Mouse (Mus musculus): ENCODE results near the gene Taf1b. TPM values are rescaled to one million over a fixed set of nuclear protein-coding genes. Genes with fewer than 3 reads are reported as not detected.

Gene Taf1b
- polyA plus RNA-seq, 1 experiment from 2014 or later: 32.5 TPM

GRCm38 (mm10) chr12:24592055-24592454 lies 93.9 kb downstream of the Taf1b start:
- H3K27ac ChIP-seq: no peak overlapping the region
- peaks cover 17% of the 10 kb centered on the region for H3K4me1 ChIP-seq
- 84% methylated on average over 9 of the region's 9 CpGs for WGBS
- no peak overlapping the region for H3K4me3 ChIP-seq
- DNase-seq (ENCODE audit: extremely low spot score, low spot score): no peak
- no peaks in the 10 kb centered on the region for H3K9me3 ChIP-seq
- H3K36me3 ChIP-seq (replicated peaks): no peaks in the 10 kb centered on the region
- no peaks in the 10 kb centered on the region for H3K27me3 ChIP-seq (ENCODE audit: poor library complexity, severe bottlenecking)

- Histone ChIP-seq H3K4me3 (peak overlapping the region; percentile 27), H3K36me3 (replicated peaks) (no peaks in the 10 kb centered on the region), H3K27me3 (ENCODE audit: poor library complexity, severe bottlenecking) (no peaks in the 10 kb centered on the region), H3K27ac (no peak overlapping the region), H3K9me3 (no peaks in the 10 kb centered on the region), H3K4me1 (peaks cover 17% of the 10 kb centered on the region)
- 23% methylated on average over 22 of the region's 22 CpGs for WGBS
- DNase-seq (ENCODE audit: extremely low spot score, low spot score): no peak
Measured at GRCm38 (mm10) chr12:24592956-24593672, 95.0 kb downstream of the Taf1b start.

GRCm38 (mm10) chr12:24597376-24597775 lies 99.2 kb downstream of the Taf1b start:
- Histone ChIP-seq H3K27ac (no peak overlapping the region), H3K9me3 (no peaks in the 10 kb centered on the region), H3K36me3 (replicated peaks) (no peaks in the 10 kb centered on the region), H3K4me1 (peaks cover 15% of the 10 kb centered on the region), H3K27me3 (ENCODE audit: poor library complexity, severe bottlenecking) (peaks cover 5% of the 10 kb centered on the region), H3K4me3 (no peak overlapping the region)
- no peak for DNase-seq (ENCODE audit: extremely low spot score, low spot score)
- 87% methylated on average over 6 of the region's 6 CpGs for WGBS

- DNase-seq (ENCODE audit: extremely low spot score, low spot score): no peak
- Histone ChIP-seq H3K27me3 (ENCODE audit: poor library complexity, severe bottlenecking) (peaks cover 11% of the 10 kb centered on the region), H3K9me3 (no peaks in the 10 kb centered on the region), H3K4me3 (no peak overlapping the region), H3K4me1 (0 out of 2 replicates have a peak, but pooled peaks cover 2% of the 10 kb centered on the region), H3K27ac (no peak overlapping the region), H3K36me3 (replicated peaks) (no peaks in the 10 kb centered on the region)
- 65% methylated on average over 8 of the region's 8 CpGs for WGBS
Measured at GRCm38 (mm10) chr12:24599366-24599895, 101.3 kb downstream of the Taf1b start.

GRCm38 (mm10) chr12:24600074-24600473 lies 101.9 kb downstream of the Taf1b start:
- DNase-seq (ENCODE audit: extremely low spot score, low spot score): no peak
- Histone ChIP-seq H3K4me1 (0 out of 2 replicates have a peak, but pooled peaks cover 2% of the 10 kb centered on the region), H3K27ac (no peak overlapping the region), H3K9me3 (no peaks in the 10 kb centered on the region), H3K36me3 (replicated peaks) (no peaks in the 10 kb centered on the region), H3K4me3 (no peak overlapping the region), H3K27me3 (ENCODE audit: poor library complexity, severe bottlenecking) (peaks cover 11% of the 10 kb centered on the region)
- 89% methylated on average over 7 of the region's 7 CpGs for WGBS

GRCm38 (mm10) chr12:24600806-24601205 lies 102.6 kb downstream of the Taf1b start:
- Histone ChIP-seq H3K4me3 (no peak overlapping the region), H3K36me3 (replicated peaks) (no peaks in the 10 kb centered on the region), H3K4me1 (peaks cover 5% of the 10 kb centered on the region; the same call in 1 of the 2 replicates), H3K27ac (no peak overlapping the region), H3K9me3 (no peaks in the 10 kb centered on the region), H3K27me3 (ENCODE audit: poor library complexity, severe bottlenecking) (peaks cover 11% of the 10 kb centered on the region)
- WGBS: 7% methylated on average over 9 of the region's 9 CpGs
- peak; percentile 69 for DNase-seq (ENCODE audit: extremely low spot score, low spot score)

GRCm38 (mm10) chr12:24603266-24603665 lies 105.1 kb downstream of the Taf1b start:
- WGBS: 29% methylated on average over 2 of the region's 2 CpGs
- H3K4me1 ChIP-seq: peaks cover 16% of the 10 kb centered on the region
- peak; percentile 58 for DNase-seq (ENCODE audit: extremely low spot score, low spot score)
- H3K27me3 ChIP-seq (ENCODE audit: poor library complexity, severe bottlenecking): peaks cover 11% of the 10 kb centered on the region
- H3K27ac ChIP-seq: no peak overlapping the region
- no peaks in the 10 kb centered on the region for H3K36me3 ChIP-seq (replicated peaks)
- H3K4me3 ChIP-seq: no peak overlapping the region
- H3K9me3 ChIP-seq: no peaks in the 10 kb centered on the region

GRCm38 (mm10) chr12:24606166-24606565 lies 108.0 kb downstream of the Taf1b start:
- Histone ChIP-seq H3K27ac (peak overlapping the region; percentile 61; the same call in 1 of the 2 replicates), H3K9me3 (no peaks in the 10 kb centered on the region)

More at GRCm38 (mm10) chr12:24606166-24606565, 108.0 kb downstream of the Taf1b start:
- Histone ChIP-seq H3K36me3 (replicated peaks) (no peaks in the 10 kb centered on the region), H3K4me3 (no peak overlapping the region), H3K4me1 (peaks cover 13% of the 10 kb centered on the region), H3K27me3 (ENCODE audit: poor library complexity, severe bottlenecking) (peaks cover 11% of the 10 kb centered on the region)
- WGBS: 57% methylated on average over 10 of the region's 10 CpGs
- DNase-seq (ENCODE audit: extremely low spot score, low spot score): no peak

Other genes with a start within 250 kb of the Taf1b start
- gene Grhl1, start 73.9 kb downstream of the Taf1b start, polyA plus RNA-seq (2016; fragmentation: Nextera tagmentation; extraction: Ambion mirVana): 0.31 and 0.40 TPM in 2 replicates
- 10.5 and 10.6 TPM in 2 replicates for gene Klf11, start 152.9 kb downstream of the Taf1b start, polyA plus RNA-seq (2016; fragmentation: Nextera tagmentation; extraction: Ambion mirVana)
- gene Cys1, start 183.5 kb downstream of the Taf1b start, polyA plus RNA-seq (2016; fragmentation: Nextera tagmentation; extraction: Ambion mirVana): 0.40 and 0.79 TPM in 2 replicates
- gene Rrm2, start 209.9 kb downstream of the Taf1b start, polyA plus RNA-seq (2016; fragmentation: Nextera tagmentation; extraction: Ambion mirVana): 828 and 834 TPM in 2 replicates

Measured in forebrain, embryonic 10.5 days (tissue).